ENCODE assay signal across 8 mouse cellular contexts in genomic region chr6:51172856-51173619, GRCm38 (mm10).
DNase-seq lines count a peak whose midpoint lies in the region; ATAC-seq and TF ChIP-seq lines count a peak whose summit lies in the region.

No protein-coding gene starts in this region.

- H3K4me2 ChIP-seq in intestine, embryonic 16.5 days (ENCODE audit: low read depth, low read length): peak overlapping the region; percentile 72
- peak overlapping the region; percentile 61 for H3K4me2 ChIP-seq in neural tube, embryonic 15.5 days

- H3K36me3 ChIP-seq in intestine, embryonic 16.5 days (ENCODE audit: control insufficient read depth, insufficient read depth, low read length): no peaks in the 10 kb centered on the region
- no peaks in the 10 kb centered on the region for H3K36me3 ChIP-seq in neural tube, embryonic 15.5 days

- peaks cover 24% of the 10 kb centered on the region for H3K27me3 ChIP-seq in intestine, embryonic 16.5 days (replicated peaks; ENCODE audit: control insufficient read depth, insufficient read depth, low read length)
- peaks cover 21% of the 10 kb centered on the region for H3K27me3 ChIP-seq in neural tube, embryonic 15.5 days (replicated peaks)

- peak; percentile 82 for ATAC-seq in intestine, embryonic 16.5 days
- peak; percentile 91 for ATAC-seq in neural tube, embryonic 15.5 days (ENCODE audit: low FRiP score)
- no peak for ATAC-seq in activated CD4-positive, CD25-positive, alpha-beta regulatory T cell, adult 4 months

- peak; percentile 70; the same call in 1 of the 2 replicates for TF ChIP-seq POLR2A in lung, adult 2 months (IDR thresholded peaks at IDR 0.05; ENCODE audit: borderline replicate concordance, extremely low read depth, low read depth, low read length)

- peaks cover 20% of the 10 kb centered on the region for H3K4me1 ChIP-seq in intestine, embryonic 16.5 days (ENCODE audit: control insufficient read depth, insufficient read depth, low read length)
- H3K4me1 ChIP-seq in lung, adult 2 months (ENCODE audit: control insufficient read depth, insufficient read depth, low read length): no peaks in the 10 kb centered on the region
- H3K4me1 ChIP-seq in neural tube, embryonic 15.5 days: peaks cover 45% of the 10 kb centered on the region

- intact Hi-C loops in left cerebral cortex, postnatal 25 days (cut with DNase I): no loop called here

- WGBS in intestine, embryonic 16.5 days: under 1% methylated on average over 25 of the region's 25 CpGs
- WGBS in lung, adult 2 months: 2% methylated on average over 25 of the region's 25 CpGs
- under 1% methylated on average over 25 of the region's 25 CpGs for WGBS in neural tube, embryonic 15.5 days

- peak overlapping the region; percentile 64 for H3K9ac ChIP-seq in intestine, embryonic 16.5 days (ENCODE audit: low read depth, low read length)
- H3K9ac ChIP-seq in neural tube, embryonic 15.5 days (replicated peaks): no peak overlapping the region

- H3K4me3 ChIP-seq in intestine, embryonic 16.5 days (ENCODE audit: low read length): peak overlapping the region; percentile 41
- H3K4me3 ChIP-seq in lung, adult 2 months (replicated peaks; ENCODE audit: extremely low read depth, low read depth, low read length): peak overlapping the region; percentile 52
- peak overlapping the region; percentile 34 for H3K4me3 ChIP-seq in neural tube, embryonic 15.5 days (replicated peaks)

- DNase-seq in left cerebral cortex, postnatal 25 days (ENCODE audit: low spot score in 2 of 2): peak; percentile 27 to 57
- no peak for DNase-seq in left cerebral cortex, adult 18-20 months (ENCODE audit: low spot score in 2 of 2)
- peak; percentile 97 for DNase-seq in embryo, embryonic 11 days
- peak; percentile 100 for DNase-seq in heart, adult 11 months
- peak; percentile 67 for DNase-seq in lung, adult 2 months

- peak overlapping the region; percentile 86 for H3K27ac ChIP-seq in intestine, embryonic 16.5 days (ENCODE audit: low read length)
- peak overlapping the region; percentile 81 for H3K27ac ChIP-seq in neural tube, embryonic 15.5 days (replicated peaks)

- TF ChIP-seq CTCF in lung, adult 2 months (IDR thresholded peaks at IDR 0.05; ENCODE audit: insufficient read depth, low read length): no peak

- H3K9me3 ChIP-seq in intestine, embryonic 16.5 days (ENCODE audit: control insufficient read depth, low read length): no peaks in the 10 kb centered on the region
- H3K9me3 ChIP-seq in neural tube, embryonic 15.5 days (replicated peaks): no peaks in the 10 kb centered on the region

Comparison
In these comparisons a context has a peak if more than half of its experiments do, and no peak if none do; other contexts are left out.
1. DNase-seq: peak in left cerebral cortex, postnatal 25 days (2 of 2), embryo, embryonic 11 days (single experiment), heart, adult 11 months (single experiment) and lung, adult 2 months (single experiment); none in left cerebral cortex, adult 18-20 months (0 of 2).
2. Peak in every context shown above with its lines, with median percentiles within 50 percentile points of each other: H3K4me3 ChIP-seq.